Mouse (Mus musculus): Measurements from ENCODE around the gene Calm1.
"Not testable (repeated sequence)": the region's sequence is repeated elsewhere in the genome, so short reads cannot be mapped to it uniquely, and the experiment has no call there.

GRCm38 (mm10) chr12:100184976-100185375 lies 14.3 kb upstream of the Calm1 start:
- TF ChIP-seq CTCF (IDR thresholded peaks at IDR 0.05; ENCODE audit: low read depth, low read length); POLR2A (IDR thresholded peaks at IDR 0.05; ENCODE audit: borderline replicate concordance, low read depth, low read length): not testable (repeated sequence)

All from bone marrow macrophage, adult 2 months (primary cell).